Mouse (Mus musculus): Measurements from ENCODE around the gene Elob. TPM values are rescaled to one million over a fixed set of nuclear protein-coding genes. Genes with fewer than 3 reads are reported as not detected.

Gene Elob
- polyA plus RNA-seq, 2 experiments from 2014 or later, result 600 to 664 TPM

DNA sequence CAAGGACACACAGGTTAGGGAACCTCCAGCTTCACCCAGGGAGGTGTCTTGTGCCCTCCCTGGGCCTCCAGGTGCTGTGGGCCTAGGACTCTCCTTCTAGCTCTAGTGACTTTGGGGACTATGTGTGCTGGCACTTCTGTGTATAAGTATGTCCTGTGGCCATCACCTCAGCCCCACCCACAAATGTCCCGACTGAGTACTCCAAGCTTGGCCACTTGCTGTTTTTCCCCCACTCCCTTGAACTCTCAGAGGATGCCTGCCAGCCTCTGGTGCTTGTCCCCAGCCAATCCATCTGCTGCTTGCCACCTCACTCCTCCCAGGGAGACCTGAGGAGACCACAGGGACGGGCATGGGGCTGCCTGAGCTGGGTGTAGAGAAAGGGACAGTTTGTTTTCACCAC is 50.5 kb downstream of the Elob start:
- ATAC-seq, result no peak

DNA sequence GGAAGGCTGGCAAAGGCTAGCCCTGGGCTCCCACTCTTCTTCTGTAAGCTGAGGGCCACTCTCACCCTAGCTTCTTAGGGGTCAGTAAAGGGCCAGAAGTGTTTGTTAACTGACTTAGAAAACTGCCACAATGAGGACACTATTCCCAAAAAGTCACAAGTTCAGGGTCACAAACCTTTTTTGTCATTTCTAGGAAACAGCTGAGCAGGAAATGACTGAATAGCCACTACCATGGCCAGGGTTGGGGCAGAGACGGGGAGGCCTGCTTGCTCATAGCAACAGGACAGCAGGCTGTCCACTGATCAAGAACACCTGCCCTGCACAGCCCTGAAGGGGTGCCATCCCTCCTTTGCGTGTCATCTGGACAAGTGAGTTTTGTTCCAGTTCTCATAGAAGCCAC is 51.8 kb downstream of the Elob start:
- ATAC-seq, result no peak

DNA sequence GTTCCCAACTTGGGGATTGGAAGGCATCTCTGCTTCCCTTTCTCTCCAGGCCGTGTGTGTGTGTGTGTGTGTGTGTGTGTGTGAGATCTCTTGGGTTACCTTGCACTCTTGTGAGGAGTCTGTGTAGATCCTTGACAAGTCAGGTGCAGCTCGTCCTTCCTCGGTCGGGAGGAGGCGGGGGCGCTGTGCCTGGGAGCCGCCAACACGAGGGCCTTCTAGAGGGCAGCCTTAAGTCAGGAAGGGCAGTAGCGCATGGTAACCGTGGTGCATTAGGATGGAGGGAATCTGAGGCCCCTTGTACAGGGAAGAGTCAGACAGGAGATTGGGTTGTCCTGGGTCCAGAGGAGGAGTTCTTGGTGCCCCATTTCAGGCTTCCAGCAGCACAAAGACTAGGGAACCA is 52.7 kb downstream of the Elob start:
- ATAC-seq, result no peak

Other genes with a start within 250 kb of the Elob start
- under 1 TPM in 1 of 2 experiments, not detected in 1; 0.38 TPM for gene Zfp13, start 229.6 kb downstream of the Elob start, polyA plus RNA-seq (2017; shearing (Covaris generic))
- gene Zscan10, start 228.3 kb downstream of the Elob start, polyA plus RNA-seq (2017; shearing (Covaris generic)), result 1 to 10 TPM; 2.2 to 2.9 TPM
- gene Mmp25, start 183.9 kb downstream of the Elob start, polyA plus RNA-seq (2017; shearing (Covaris generic)), result 1 to 10 TPM in 1 of 2 experiments, under 1 TPM in 1; 0.42 to 1.6 TPM
- gene Bicdl2, start 168.6 kb downstream of the Elob start, polyA plus RNA-seq (2017; shearing (Covaris generic)), result under 1 TPM; 0.22 to 0.66 TPM
- 10 to 100 TPM; 71.5 to 72.4 TPM for gene Hcfc1r1, start 155.5 kb downstream of the Elob start, polyA plus RNA-seq (2017; shearing (Covaris generic))
- gene Thoc6, start 155.3 kb downstream of the Elob start, polyA plus RNA-seq (2017; shearing (Covaris generic)), result 10 to 100 TPM; 26.1 to 43.6 TPM
- 1 to 10 TPM; 5.3 to 6.2 TPM for gene Tnfrsf12a, start 151.7 kb downstream of the Elob start, polyA plus RNA-seq (2017; shearing (Covaris generic))
- not detected for gene Cldn6, start 149.9 kb downstream of the Elob start, polyA plus RNA-seq (2017; shearing (Covaris generic))
- gene Cldn9, start 145.1 kb downstream of the Elob start, polyA plus RNA-seq (2017; shearing (Covaris generic)), result not detected
- gene 1520401A03Rik, start 106.4 kb downstream of the Elob start, polyA plus RNA-seq (2017; shearing (Covaris generic)), result under 1 TPM; 0.20 to 0.30 TPM
- gene Pkmyt1, start 102.8 kb downstream of the Elob start, polyA plus RNA-seq (2017; shearing (Covaris generic)), result 10 to 100 TPM; 10.5 to 13.7 TPM
- 1 to 10 TPM; 2.0 to 2.5 TPM for gene Paqr4, start 88.3 kb downstream of the Elob start, polyA plus RNA-seq (2017; shearing (Covaris generic))
- gene Kremen2, start 83.3 kb downstream of the Elob start, polyA plus RNA-seq (2017; shearing (Covaris generic)), result 1 to 10 TPM; 1.8 to 2.4 TPM
- gene Flywch1, start 57.5 kb downstream of the Elob start, polyA plus RNA-seq (2017; shearing (Covaris generic)), result 10 to 100 TPM; 15.1 to 21.4 TPM
- 1 to 10 TPM; 3.4 to 3.5 TPM for gene Flywch2, start 43.1 kb downstream of the Elob start, polyA plus RNA-seq (2017; shearing (Covaris generic))
- 100 to 1,000 TPM; 289 to 316 TPM for gene Srrm2, start 38.6 kb downstream of the Elob start, polyA plus RNA-seq (2017; shearing (Covaris generic))
- gene Prss33, start 6.9 kb upstream of the Elob start, polyA plus RNA-seq (2017; shearing (Covaris generic)), result not detected
- not detected for gene Prss32, start 14.7 kb upstream of the Elob start, polyA plus RNA-seq (2017; shearing (Covaris generic))
- 1 to 10 TPM; 5.6 to 5.7 TPM for gene Prss41, start 15.0 kb upstream of the Elob start, polyA plus RNA-seq (2017; shearing (Covaris generic))
- gene Prss21, start 38.9 kb upstream of the Elob start, polyA plus RNA-seq (2017; shearing (Covaris generic)), result not detected
- not detected for gene Dcpp1, start 51.7 kb upstream of the Elob start, polyA plus RNA-seq (2017; shearing (Covaris generic))
- not detected for gene Dcpp2, start 51.7 kb upstream of the Elob start, polyA plus RNA-seq (2017; shearing (Covaris generic))
- gene Dcpp3, start 88.3 kb upstream of the Elob start, polyA plus RNA-seq (2017; shearing (Covaris generic)), result not detected
- not detected for gene Sbp, start 112.5 kb upstream of the Elob start, polyA plus RNA-seq (2017; shearing (Covaris generic))
- gene Sbpl, start 126.1 kb upstream of the Elob start, polyA plus RNA-seq (2017; shearing (Covaris generic)), result not detected
- not detected for gene Prss30, start 151.4 kb upstream of the Elob start, polyA plus RNA-seq (2017; shearing (Covaris generic))
- not detected for gene Prss22, start 169.0 kb upstream of the Elob start, polyA plus RNA-seq (2017; shearing (Covaris generic))
- not detected for gene Prss27, start 209.0 kb upstream of the Elob start, polyA plus RNA-seq (2017; shearing (Covaris generic))
- 1 to 10 TPM; 2.3 to 5.2 TPM for gene Kctd5, start 244.3 kb upstream of the Elob start, polyA plus RNA-seq (2017; shearing (Covaris generic))